ENCODE assay signal across 15 mouse cellular contexts in the genomic region with DNA sequence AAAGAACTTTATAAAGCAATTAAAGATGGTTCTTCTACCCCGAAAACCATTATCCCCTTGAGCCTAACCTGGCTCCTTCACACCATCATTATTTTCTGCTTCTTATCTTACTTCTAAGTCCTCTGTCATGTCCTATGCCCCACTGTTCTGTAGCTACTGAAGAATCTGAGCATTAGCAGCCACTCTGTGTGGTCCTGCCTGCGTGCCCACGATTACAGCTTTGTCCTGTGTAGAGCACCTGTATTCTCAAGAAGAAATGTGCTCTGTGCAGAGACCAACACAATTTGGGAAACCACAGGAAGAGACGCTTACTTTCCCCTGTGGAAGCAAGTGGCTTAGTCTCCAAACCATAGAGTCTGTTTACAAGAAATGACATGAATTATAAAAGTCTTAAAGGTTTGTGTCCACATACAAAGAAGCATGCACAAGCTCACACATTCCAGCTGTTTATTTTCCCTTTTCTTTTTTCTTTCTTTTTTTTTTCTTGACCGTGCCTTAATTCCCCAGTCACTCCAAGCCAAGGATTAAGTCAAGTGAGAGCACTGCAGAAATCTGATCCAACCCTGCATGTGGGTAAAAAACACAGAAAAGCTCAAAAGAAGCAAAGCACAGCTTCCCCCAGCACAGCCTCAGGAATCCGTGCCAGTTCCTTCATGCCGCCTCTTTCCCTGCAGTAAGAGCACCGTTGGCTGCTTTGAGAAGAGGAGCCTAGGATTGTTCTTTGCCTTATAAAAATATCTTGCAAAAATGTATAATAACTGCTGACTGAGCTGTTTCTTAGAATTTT.
DNase-seq lines count a peak whose midpoint lies in the region; ATAC-seq and TF ChIP-seq lines count a peak whose summit lies in the region.
"Had no signal": no experiment of that assay in that cellular context is flagged by ENCODE, and none has a peak within 500 bp of the region (broad histone marks: within the 10 kb centered on the region; RNA-seq: fewer than 3 reads in every experiment).

No protein-coding gene starts in this region.

- no peaks in the 10 kb centered on the region for H3K36me3 ChIP-seq in kidney, postnatal 0 days (ENCODE audit: insufficient read depth, low read length)
- no peaks in the 10 kb centered on the region for H3K36me3 ChIP-seq in kidney, embryonic 14.5 days (ENCODE audit: control insufficient read depth, insufficient read depth, low read length)
- H3K36me3 ChIP-seq in liver, embryonic 11.5 days (ENCODE audit: control insufficient read depth, insufficient read depth, low read length) = no peaks in the 10 kb centered on the region
- H3K36me3 ChIP-seq: G1E; liver, embryonic 13.5 days had no signal

- peak; percentile 46 to 49 for DNase-seq in cerebellum, postnatal 14 days
- no peak for DNase-seq in cerebellum, postnatal 4 days (ENCODE audit: low spot score in 2 of 2)
- peak; percentile 37 for DNase-seq in kidney, postnatal 0 days (ENCODE audit: low spot score)
- peak; percentile 74 for DNase-seq in brain, adult 2 months (ENCODE audit: low read depth, low spot score)
- DNase-seq in fibroblast of lung, adult 2 months (ENCODE audit: low read depth) = peak; percentile 23
- no peak for DNase-seq in liver, embryonic 11.5 days (ENCODE audit: low spot score)
- DNase-seq in heart, postnatal 25 days (ENCODE audit: low spot score) = no peak
- DNase-seq: kidney, postnatal 4 days; liver, embryonic 13.5 days; lung, postnatal 4 days; right cerebral cortex, postnatal 25 days; thymus, postnatal 36 days had no signal

- no peaks in the 10 kb centered on the region for H3K27me3 ChIP-seq in kidney, postnatal 0 days (ENCODE audit: insufficient read depth, low read length)
- H3K27me3 ChIP-seq in kidney, embryonic 14.5 days (ENCODE audit: control insufficient read depth, insufficient read depth, low read length) = no peaks in the 10 kb centered on the region
- no peaks in the 10 kb centered on the region for H3K27me3 ChIP-seq in liver, embryonic 11.5 days (replicated peaks; ENCODE audit: control insufficient read depth, insufficient read depth, low read length)
- H3K27me3 ChIP-seq: liver, embryonic 13.5 days had no signal

- H3K4me2 ChIP-seq in kidney, postnatal 0 days (ENCODE audit: low read length) = no peak overlapping the region
- H3K4me2 ChIP-seq in kidney, embryonic 14.5 days (replicated peaks; ENCODE audit: low read depth, low read length) = no peak overlapping the region
- H3K4me2 ChIP-seq in liver, embryonic 11.5 days = no peak overlapping the region
- H3K4me2 ChIP-seq: liver, embryonic 13.5 days had no signal

- no peak overlapping the region for H3K27ac ChIP-seq in kidney, postnatal 0 days
- no peak overlapping the region for H3K27ac ChIP-seq in kidney, embryonic 14.5 days (ENCODE audit: low read depth, low read length)
- no peak overlapping the region for H3K27ac ChIP-seq in liver, embryonic 11.5 days (ENCODE audit: low read depth, low read length)
- H3K27ac ChIP-seq: left cerebral cortex, adult 2 months; liver, embryonic 13.5 days had no signal

- H3K9ac ChIP-seq in kidney, postnatal 0 days (ENCODE audit: low read depth, low read length) = no peak overlapping the region
- no peak overlapping the region for H3K9ac ChIP-seq in kidney, embryonic 14.5 days (ENCODE audit: low read depth, low read length)
- no peak overlapping the region for H3K9ac ChIP-seq in liver, embryonic 11.5 days (ENCODE audit: low read depth, low read length)
- H3K9ac ChIP-seq: liver, embryonic 13.5 days had no signal

- TF ChIP-seq CTCF in kidney, postnatal 0 days (IDR thresholded peaks at IDR 0.05; ENCODE audit: low read depth) = no peak

- no peaks in the 10 kb centered on the region for H3K9me3 ChIP-seq in kidney, postnatal 0 days (replicated peaks; ENCODE audit: low read length)
- no peaks in the 10 kb centered on the region for H3K9me3 ChIP-seq in kidney, embryonic 14.5 days (ENCODE audit: control insufficient read depth, low read length)
- H3K9me3 ChIP-seq in liver, embryonic 11.5 days (ENCODE audit: control insufficient read depth, low read length) = no peaks in the 10 kb centered on the region
- H3K9me3 ChIP-seq: liver, embryonic 13.5 days had no signal

- ATAC-seq in kidney, postnatal 0 days (replicated peaks; ENCODE audit: low FRiP score, low read depth) = no peak
- ATAC-seq in kidney, embryonic 14.5 days (ENCODE audit: low FRiP score, low TSS enrichment) = no peak
- no peak for ATAC-seq in liver, embryonic 11.5 days (replicated peaks; ENCODE audit: low FRiP score)

- H3K4me3 ChIP-seq in kidney, postnatal 0 days (replicated peaks; ENCODE audit: low read depth, low read length) = no peak overlapping the region
- H3K4me3 ChIP-seq in kidney, embryonic 14.5 days (ENCODE audit: low read length) = no peak overlapping the region
- H3K4me3 ChIP-seq in liver, embryonic 11.5 days (ENCODE audit: low read depth, low read length) = no peak overlapping the region
- H3K4me3 ChIP-seq: left cerebral cortex, adult 2 months; liver, embryonic 13.5 days had no signal

- intact Hi-C loops in heart, postnatal 25 days (cut with DNase I) = no loop called here

- WGBS in kidney, postnatal 0 days = 50% methylated on average over 8 of the region's 8 CpGs
- 64% methylated on average over 8 of the region's 8 CpGs for WGBS in kidney, embryonic 14.5 days
- WGBS in liver, embryonic 11.5 days = 70% methylated on average over 8 of the region's 8 CpGs

- H3K4me1 ChIP-seq in kidney, postnatal 0 days (replicated peaks; ENCODE audit: insufficient read depth, low read length) = no peaks in the 10 kb centered on the region
- no peaks in the 10 kb centered on the region for H3K4me1 ChIP-seq in kidney, embryonic 14.5 days (ENCODE audit: control insufficient read depth, insufficient read depth, low read length)
- no peaks in the 10 kb centered on the region for H3K4me1 ChIP-seq in liver, embryonic 11.5 days (replicated peaks; ENCODE audit: control insufficient read depth, insufficient read depth, low read length)
- H3K4me1 ChIP-seq: liver, embryonic 13.5 days had no signal

Comparison
In these comparisons a context has a peak if more than half of its experiments do, and no peak if none do; other contexts are left out.
1. DNase-seq: peak in cerebellum, postnatal 14 days (2 of 2), kidney, postnatal 0 days (single experiment), brain, adult 2 months (single experiment) and fibroblast of lung, adult 2 months (single experiment); none in cerebellum, postnatal 4 days (0 of 2), liver, embryonic 11.5 days (single experiment) and heart, postnatal 25 days (single experiment).